Mouse (Mus musculus): ENCODE results near the gene Atf6b.

Atf6b gene

GRCm38 (mm10) chr17:34649106-34649864 is 2.3 kb downstream of the Atf6b start:
- no peak for DNase-seq

GRCm38 (mm10) chr17:34650781-34651180 is 3.8 kb downstream of the Atf6b start:
- no peak for DNase-seq

DNA sequence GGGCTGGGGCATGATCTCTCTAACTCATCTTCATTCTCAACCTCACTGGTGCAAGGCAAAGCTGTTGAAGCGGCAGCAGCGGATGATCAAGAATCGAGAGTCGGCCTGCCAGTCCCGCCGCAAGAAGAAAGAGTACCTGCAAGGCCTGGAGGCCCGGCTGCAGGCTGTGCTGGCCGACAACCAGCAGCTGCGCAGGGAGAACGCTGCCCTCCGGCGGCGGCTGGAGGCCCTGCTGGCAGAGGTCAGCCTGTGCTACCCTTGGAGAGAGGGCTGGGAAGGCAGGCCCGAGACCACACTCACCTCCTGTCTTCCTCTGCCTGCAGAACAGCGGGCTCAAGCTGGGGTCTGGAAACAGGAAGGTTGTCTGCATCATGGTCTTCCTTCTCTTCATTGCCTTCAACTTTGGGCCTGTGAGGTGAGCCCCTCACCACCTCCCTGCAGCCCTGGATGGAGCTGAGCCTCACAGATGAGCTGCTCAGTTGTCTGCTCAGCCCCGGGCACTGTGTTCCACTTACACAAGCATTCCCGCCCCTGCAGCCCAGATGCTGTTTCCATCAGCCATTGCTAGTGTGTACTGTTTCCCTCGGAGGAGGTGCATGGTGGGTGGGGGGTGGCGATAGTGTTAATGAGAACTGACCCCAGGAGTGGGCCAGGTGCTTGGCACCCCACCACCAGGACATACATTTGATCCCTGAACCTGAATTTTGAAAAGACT is 4.7 kb downstream of the Atf6b start:
- DNase-seq: no peak

GRCm38 (mm10) chr17:34652546-34652945 is 5.6 kb downstream of the Atf6b start:
- DNase-seq: no peak

DNA sequence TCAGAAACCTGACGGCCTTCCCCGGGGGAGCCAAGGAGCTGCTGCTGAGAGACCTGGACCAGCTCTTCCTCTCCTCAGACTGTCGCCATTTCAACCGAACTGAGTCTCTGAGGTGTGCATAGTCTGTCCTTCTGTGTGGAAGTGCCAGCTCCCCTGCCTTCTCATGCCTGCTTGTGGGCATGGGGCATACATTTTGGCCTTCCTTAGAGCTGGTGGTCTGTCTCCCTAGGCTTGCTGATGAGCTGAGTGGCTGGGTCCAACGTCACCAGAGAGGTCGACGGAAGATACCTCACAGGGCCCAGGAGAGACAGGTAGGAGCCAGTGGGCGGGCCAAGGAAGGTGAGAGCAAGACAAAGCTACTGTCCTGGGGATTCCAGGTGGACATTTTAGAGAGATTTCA is 6.0 kb downstream of the Atf6b start:
- DNase-seq: no peak

DNA sequence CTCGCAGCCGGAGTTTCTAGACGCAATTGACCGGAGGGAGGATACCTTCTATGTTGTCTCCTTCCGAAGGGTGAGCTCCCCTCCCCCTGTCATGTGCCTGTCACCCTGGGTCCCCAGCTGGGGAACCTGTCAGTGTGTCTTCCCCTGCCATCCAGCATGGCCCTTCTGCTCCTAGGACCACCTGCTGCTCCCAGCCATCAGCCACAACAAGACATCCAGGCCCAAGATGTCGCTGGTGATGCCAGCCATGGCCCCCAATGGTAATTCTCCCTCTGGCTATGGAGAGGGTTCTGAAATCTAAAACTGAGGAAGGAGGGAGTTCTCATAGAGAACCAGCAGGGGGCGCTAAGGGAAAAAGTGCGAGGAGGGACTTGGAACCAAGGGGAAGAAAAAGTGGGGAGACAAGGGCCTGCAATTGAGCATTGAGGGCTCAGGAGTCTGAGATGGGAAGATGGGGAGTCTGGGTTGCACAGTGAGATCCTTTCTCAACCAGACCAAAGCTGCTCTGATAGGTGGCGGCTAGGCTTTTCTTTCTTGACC is 6.9 kb downstream of the Atf6b start:
- no peak for DNase-seq

GRCm38 (mm10) chr17:34654392-34654791 is 7.4 kb downstream of the Atf6b start:
- DNase-seq: no peak

GRCm38 (mm10) chr17:34655160-34655559 is 8.2 kb downstream of the Atf6b start:
- no peak for DNase-seq

GRCm38 (mm10) chr17:34655581-34655991 is 8.6 kb downstream of the Atf6b start:
- peak; percentile 63 for DNase-seq

DNA sequence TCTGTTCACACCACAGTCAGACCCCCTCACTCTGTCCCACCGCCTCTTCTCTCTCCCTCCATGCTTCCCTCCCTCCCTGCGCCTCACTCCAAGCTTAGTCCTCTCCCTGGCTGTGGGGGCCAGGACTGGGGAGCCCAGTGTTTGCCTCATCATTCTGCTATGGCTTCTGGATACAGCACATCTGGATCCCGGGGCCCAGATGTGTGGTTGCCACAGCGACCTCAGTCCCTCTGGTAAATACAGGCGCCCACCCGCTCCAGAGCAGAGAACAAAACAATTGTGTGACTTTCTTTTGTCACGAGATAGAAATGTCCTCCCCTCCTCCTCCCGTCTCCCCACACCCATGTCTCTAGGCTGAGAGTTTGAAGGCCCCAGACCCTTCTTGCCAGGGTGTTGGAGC is 9.7 kb downstream of the Atf6b start:
- no peak for DNase-seq

GRCm38 (mm10) chr17:34657271-34657670 is 10.3 kb downstream of the Atf6b start:
- DNase-seq: no peak

DNA sequence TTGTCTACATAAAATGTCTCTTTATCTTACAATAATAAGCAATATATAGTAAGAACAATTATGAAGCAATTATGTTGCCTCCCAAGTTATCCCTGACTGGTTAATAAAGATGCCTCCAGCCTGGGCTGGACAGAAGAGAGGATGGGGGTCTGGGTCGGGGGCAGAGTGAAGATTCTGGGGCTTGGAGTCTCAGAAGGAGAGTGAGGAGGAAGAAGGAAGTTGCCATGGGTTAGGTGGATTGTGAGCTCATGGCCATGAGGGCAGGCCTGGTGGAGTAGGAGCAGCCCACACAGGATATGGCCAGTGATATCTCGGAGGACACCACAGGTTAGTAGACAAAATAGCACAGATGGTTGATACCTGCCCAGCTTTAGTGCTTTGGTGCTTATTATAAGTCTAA is 11.2 kb downstream of the Atf6b start:
- no peak for DNase-seq

GRCm38 (mm10) chr17:34658591-34658990 is 11.6 kb downstream of the Atf6b start:
- no peak for DNase-seq

- DNase-seq: no peak
These were observed 12.4 kb downstream of the Atf6b start for GRCm38 (mm10) chr17:34659181-34659896.

DNA sequence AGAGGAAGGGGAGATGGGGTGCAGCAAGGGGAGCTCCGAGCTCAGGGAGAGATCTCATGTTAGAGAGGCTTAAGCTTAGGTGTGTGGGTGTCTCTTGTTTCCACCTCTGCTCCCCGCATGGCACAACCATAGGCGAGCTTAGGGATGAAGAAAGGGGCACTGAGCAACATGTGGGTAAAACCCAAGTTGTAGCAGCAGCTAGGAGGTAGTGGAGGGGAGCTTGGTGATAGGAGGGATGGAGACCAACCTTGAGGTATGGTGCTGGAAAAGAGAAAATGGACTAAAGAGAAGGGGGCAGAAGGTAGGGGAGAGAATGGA is 12.9 kb downstream of the Atf6b start:
- DNase-seq: no peak

DNA sequence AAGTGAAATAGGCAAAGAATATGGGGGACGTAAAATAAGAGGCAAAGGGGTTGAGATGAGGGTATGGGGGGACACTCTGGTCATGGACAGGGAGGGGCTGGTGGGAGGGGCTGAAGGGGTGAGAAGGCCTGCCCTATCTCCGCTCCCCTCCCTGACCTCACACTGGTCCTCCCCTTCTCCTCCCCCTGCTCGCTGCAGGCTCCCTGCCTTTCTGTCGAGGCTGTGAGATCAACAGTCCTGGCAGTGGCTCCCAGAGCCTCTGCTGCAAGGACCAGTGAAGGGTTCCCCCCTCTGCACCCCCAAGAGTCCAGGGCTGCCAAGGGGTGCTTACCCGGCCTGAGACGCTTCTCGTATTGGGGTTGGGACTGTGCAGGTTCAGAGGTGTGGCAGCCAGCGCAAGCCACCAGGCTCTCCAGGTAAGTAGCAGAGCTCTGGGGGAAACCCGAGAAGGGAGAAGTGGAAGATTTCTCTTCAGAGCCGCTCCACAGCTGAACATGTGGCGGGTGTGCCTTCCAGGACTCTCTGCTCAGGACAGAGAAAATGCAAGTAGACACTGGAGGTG is 13.4 kb downstream of the Atf6b start:
- DNase-seq: no peak

GRCm38 (mm10) chr17:34661121-34661591 is 14.2 kb downstream of the Atf6b start:
- no peak for DNase-seq

GRCm38 (mm10) chr17:34662468-34662867 is 15.5 kb downstream of the Atf6b start:
- no peak for DNase-seq

DNA sequence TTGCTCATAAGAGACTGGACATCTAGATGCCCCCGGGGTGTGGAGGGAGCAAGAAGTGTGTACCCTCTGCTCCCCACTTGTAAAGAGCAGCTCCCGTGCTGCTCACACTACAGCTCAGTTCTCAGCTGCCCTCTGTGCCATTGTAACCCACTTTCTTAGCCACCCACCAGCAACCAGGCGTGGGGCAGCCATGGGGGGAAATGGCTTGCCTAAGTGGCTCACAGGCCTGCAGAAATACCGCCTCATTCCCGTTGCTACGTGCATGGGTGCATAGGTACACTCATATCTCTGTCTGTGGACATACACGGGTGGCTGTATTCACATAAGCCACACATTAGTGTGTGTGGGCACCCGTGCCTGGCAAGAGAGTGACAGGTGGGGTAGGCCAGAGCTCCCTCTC is 16.0 kb downstream of the Atf6b start:
- DNase-seq: no peak

GRCm38 (mm10) chr17:34663558-34663957 is 16.6 kb downstream of the Atf6b start:
- no peak for DNase-seq

DNA sequence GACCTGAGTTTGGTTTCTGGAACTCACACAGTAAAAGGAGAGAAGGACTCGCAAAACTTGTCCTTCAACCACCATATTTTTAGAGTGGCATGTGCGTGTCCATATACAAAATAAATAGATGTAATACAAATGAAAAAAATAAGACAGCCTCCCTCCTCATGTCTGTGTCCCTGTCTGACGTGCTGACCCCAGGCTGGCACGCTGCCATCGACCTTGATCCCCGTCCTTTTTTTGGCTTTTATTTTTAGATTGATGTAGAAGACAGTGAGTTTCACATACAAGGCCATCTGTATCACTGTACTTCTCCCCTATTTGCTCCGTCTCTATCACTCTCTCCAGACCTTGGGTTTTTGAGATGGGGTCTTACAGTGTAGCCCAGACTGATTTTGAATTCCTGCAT is 17.5 kb downstream of the Atf6b start:
- DNase-seq: no peak

- no peak for DNase-seq
These were observed 23.3 kb downstream of the Atf6b start, which contains the start of gene Tnxb for GRCm38 (mm10) chr17:34670235-34670634. Gene Tnxb, plus strand, starts transcription at chr17:34670535.
